Mouse (Mus musculus) olfactory bulb, adult 2 months (tissue): ENCODE measurements around the gene Fbxw8. TPM values are rescaled to one million over a fixed set of nuclear protein-coding genes. Genes with fewer than 3 reads are reported as not detected.

ENCODE experiments used
- H3K27ac ChIP-seq: fragments of 200-500 bp; 2 replicates; pipeline ENCODE4 v1.5.1; 2012; ENCODE audit warnings: low read depth, low read length; ENCODE audit not compliant: insufficient read depth
- H3K4me1 ChIP-seq: fragments of 200-500 bp; 2 replicates; pipeline ENCODE4 v1.6.1; 2012; ENCODE audit warnings: low read length; ENCODE audit not compliant: control insufficient read depth, insufficient read depth
- H3K4me3 ChIP-seq: fragments of 200-500 bp; 2 replicates; pipeline ENCODE4 v1.5.1; 2012; ENCODE audit warnings: mild to moderate bottlenecking, low read depth, low read length, moderate library complexity; ENCODE audit not compliant: insufficient read depth
- CTCF ChIP-seq: fragments of 200-500 bp; IDR thresholded peaks from 2 replicates; pipeline ENCODE4 v1.5.1; 2012; ENCODE audit warnings: low read depth, mild to moderate bottlenecking, low read length, moderate library complexity; ENCODE audit not compliant: insufficient read depth
- POLR2A ChIP-seq: fragments of 200-500 bp; IDR thresholded peaks from 2 replicates; pipeline ENCODE4 v1.6.1; 2012; ENCODE audit warnings: mild to moderate bottlenecking, low read depth, low read length, moderate library complexity; ENCODE audit not compliant: insufficient read depth
- WGBS: fragments of 180-500 bp; shearing (Covaris S2); methylation state at CpG from one replicate; pipeline ENCODE4 v1.1.7; 2018; 5-methylcytosine and 5-hydroxymethylcytosine counted together
- polyA plus RNA-seq: library from polyadenylated mRNA; stranded (reverse); fragments of >200 nt; gene quantifications from 2 replicates; pipeline ENCODE4 v1.2.4, GENCODE M21; 2012; ENCODE audit warnings: low replicate concordance; ENCODE audit not compliant: missing spikeins, insufficient read depth, insufficient read length

Fbxw8 gene
- polyA plus RNA-seq, 1 experiment, result not detected

DNA sequence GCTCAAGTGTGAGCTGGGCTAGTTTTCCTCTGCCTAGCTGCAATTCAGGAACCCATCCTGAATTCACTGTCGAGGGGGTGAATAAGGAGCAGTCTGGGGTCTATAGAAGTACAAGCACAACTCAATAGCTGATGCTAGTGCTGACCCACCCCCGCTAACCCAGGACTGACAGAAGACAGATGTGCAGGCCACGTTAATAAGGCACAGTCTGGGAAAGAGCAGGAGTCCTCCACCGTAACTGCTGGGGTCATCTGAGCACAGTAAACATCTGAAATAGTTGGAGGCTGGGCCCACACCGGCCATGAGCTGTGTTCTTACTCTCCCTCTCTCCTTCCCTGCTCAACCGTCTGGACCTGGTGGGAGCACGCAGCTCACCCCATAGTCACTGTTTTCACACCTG, 68.3 kb downstream of the Fbxw8 start:
- WGBS, result 82% methylated on average over 7 of the region's 7 CpGs
- no peak overlapping the region for H3K27ac ChIP-seq
- TF ChIP-seq POLR2A (no peak), CTCF (no peak)
- peaks cover 45% of the 10 kb centered on the region for H3K4me1 ChIP-seq
- H3K4me3 ChIP-seq, result no peak overlapping the region

GRCm38 (mm10) chr5:118085313-118085712, 70.0 kb downstream of the Fbxw8 start:
- WGBS, result 71% methylated on average over 7 of the region's 7 CpGs
- TF ChIP-seq CTCF (no peak), POLR2A (no peak)
- Histone ChIP-seq H3K4me1 (peaks cover 55% of the 10 kb centered on the region), H3K27ac (no peak overlapping the region), H3K4me3 (no peak overlapping the region)

GRCm38 (mm10) chr5:118084171-118084727, 71.0 kb downstream of the Fbxw8 start:
- WGBS, result 67% methylated on average over 10 of the region's 10 CpGs
- H3K4me3 ChIP-seq, result no peak overlapping the region
- peaks cover 55% of the 10 kb centered on the region for H3K4me1 ChIP-seq
- no peak overlapping the region for H3K27ac ChIP-seq
- no peak for TF ChIP-seq CTCF
- TF ChIP-seq POLR2A, result no peak

GRCm38 (mm10) chr5:118083060-118083638, 72.1 kb downstream of the Fbxw8 start:
- Histone ChIP-seq H3K4me1 (peaks cover 54% of the 10 kb centered on the region), H3K27ac (0 out of 2 replicates have a peak overlapping the region, but pooled peaks have one; percentile 8), H3K4me3 (no peak overlapping the region)
- TF ChIP-seq POLR2A, result no peak
- TF ChIP-seq CTCF, result no peak
- WGBS, result 47% methylated on average over 12 of the region's 12 CpGs

GRCm38 (mm10) chr5:118081996-118082395, 73.3 kb downstream of the Fbxw8 start:
- H3K27ac ChIP-seq, result no peak overlapping the region
- H3K4me1 ChIP-seq, result peaks cover 56% of the 10 kb centered on the region
- no peak for TF ChIP-seq POLR2A
- no peak for TF ChIP-seq CTCF
- 76% methylated on average over 6 of the region's 6 CpGs for WGBS
- H3K4me3 ChIP-seq, result no peak overlapping the region

DNA sequence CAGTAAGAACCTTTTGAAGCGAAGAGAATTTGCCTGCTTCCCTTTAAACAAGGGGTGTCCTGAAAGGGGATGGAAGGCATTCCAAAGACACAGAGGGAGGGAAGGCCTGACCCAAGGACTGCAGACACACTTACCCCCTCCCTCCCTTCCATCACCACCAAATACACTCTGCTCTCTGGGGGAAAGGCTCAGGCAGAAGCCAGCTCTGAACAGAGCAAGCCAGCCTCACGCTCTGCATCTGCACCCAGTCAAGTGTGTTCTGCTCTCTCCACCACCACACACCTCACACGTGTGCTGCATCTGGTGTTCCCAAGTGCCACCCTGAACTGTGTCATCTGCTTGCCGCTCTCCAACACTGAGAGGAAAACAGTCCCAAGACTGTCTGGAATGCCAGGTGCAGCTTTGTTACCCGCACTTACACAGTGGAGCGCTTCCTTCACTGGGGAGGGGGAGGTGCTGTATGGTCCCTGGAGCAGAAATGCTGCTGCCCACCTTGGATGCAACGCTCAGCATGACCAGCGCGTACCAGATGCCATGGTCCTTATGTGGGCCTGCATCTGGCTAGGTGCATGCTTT, 73.8 kb downstream of the Fbxw8 start:
- Histone ChIP-seq H3K4me1 (peaks cover 60% of the 10 kb centered on the region), H3K4me3 (no peak overlapping the region), H3K27ac (no peak overlapping the region)
- 79% methylated on average over 9 of the region's 9 CpGs for WGBS
- TF ChIP-seq CTCF, result no peak
- TF ChIP-seq POLR2A, result no peak

DNA sequence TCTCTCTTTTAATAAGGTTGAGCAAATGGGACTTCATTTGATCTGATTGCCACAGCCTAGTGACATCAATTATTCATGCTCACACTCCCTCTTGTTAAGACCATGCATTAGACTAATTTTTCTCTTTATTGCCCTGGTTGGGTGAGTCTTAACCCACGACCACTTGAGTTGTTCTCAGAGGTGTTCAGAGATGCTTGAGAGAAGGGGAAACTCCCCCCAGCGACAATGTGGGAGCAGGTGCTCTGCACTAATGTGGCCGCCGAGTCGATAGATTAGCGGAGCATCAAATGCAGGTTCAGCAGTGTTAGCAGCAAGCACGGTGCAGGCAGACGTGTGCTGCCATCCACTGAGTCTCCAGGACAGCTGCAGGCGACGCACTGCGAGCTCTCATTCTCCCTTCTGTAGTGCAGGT, 75.4 kb downstream of the Fbxw8 start:
- no peak overlapping the region for H3K4me3 ChIP-seq
- H3K4me1 ChIP-seq, result peaks cover 56% of the 10 kb centered on the region
- H3K27ac ChIP-seq, result no peak overlapping the region
- TF ChIP-seq CTCF, result no peak
- TF ChIP-seq POLR2A, result no peak
- 61% methylated on average over 11 of the region's 11 CpGs for WGBS

- Histone ChIP-seq H3K4me1 (peaks cover 52% of the 10 kb centered on the region), H3K27ac (no peak overlapping the region), H3K4me3 (no peak overlapping the region)
- TF ChIP-seq POLR2A (no peak), CTCF (no peak)
- WGBS, result 50% methylated on average over 6 of the region's 6 CpGs
Measured at GRCm38 (mm10) chr5:118079354-118079753, 75.9 kb downstream of the Fbxw8 start.

- Histone ChIP-seq H3K4me1 (peaks cover 52% of the 10 kb centered on the region), H3K4me3 (no peak overlapping the region), H3K27ac (no peak overlapping the region)
- TF ChIP-seq CTCF, result no peak
- WGBS, result 92% methylated on average over 6 of the region's 6 CpGs
Measured at GRCm38 (mm10) chr5:118078550-118078949, 76.7 kb downstream of the Fbxw8 start.

GRCm38 (mm10) chr5:118076721-118077592, 78.3 kb downstream of the Fbxw8 start:
- 56% methylated on average over 15 of the region's 15 CpGs for WGBS
- H3K4me3 ChIP-seq, result no peak overlapping the region
- H3K4me1 ChIP-seq, result peaks cover 50% of the 10 kb centered on the region
- no peak overlapping the region for H3K27ac ChIP-seq
- TF ChIP-seq POLR2A, result no peak
- TF ChIP-seq CTCF, result no peak
